Mouse (Mus musculus): ENCODE measurements around the gene Chil1. TPM values are rescaled to one million over a fixed set of nuclear protein-coding genes. Genes with fewer than 3 reads are reported as not detected.

Chil1 gene
- total RNA-seq, 1 experiment = 0.98 TPM

DNA sequence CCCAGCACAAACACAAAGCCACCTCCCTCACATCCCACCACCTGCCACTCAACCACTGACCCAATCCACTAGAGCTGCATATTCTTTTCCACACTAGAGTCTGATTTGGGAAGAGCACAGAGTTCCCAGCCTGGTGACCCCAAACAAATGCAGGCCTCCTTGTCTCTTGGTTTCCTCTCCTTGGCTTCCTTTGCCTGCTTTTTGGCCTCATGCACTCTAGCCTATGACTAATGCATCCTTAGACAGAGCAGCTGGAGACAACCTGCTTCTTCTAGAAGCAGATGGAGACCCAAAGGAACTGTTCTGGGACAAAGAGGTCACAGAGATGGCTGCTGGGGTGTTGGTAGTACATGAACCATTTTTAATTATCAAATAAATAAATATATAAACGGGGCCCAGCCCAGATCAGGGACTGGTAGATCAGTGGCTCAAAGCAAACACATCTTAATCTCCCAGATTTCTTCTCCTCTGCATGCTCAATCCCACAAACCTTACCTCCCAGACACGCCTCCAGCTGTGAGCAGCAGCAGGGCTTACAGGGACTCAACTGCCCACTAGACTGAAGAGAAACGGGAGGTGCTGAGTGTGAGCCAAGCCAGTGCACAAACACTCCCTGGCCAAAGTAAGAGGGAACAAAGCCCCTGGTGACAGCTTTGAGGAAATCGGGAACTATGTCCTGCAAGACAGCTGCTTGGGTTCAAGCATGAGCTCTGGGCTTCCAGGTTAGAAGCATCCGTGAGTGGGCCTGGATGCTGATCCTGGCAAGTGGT, 48.0 kb downstream of the Chil1 start:
- DNase-seq (ENCODE audit: low read depth, low spot score) = no peak
- TF ChIP-seq ZNF384 (IDR thresholded peaks at IDR 0.05; ENCODE audit: low read depth, low read length) = no peak
- no peak for TF ChIP-seq CHD2 (IDR thresholded peaks at IDR 0.05; ENCODE audit: low read depth, low read length)
- no peak for TF ChIP-seq HCFC1 (IDR thresholded peaks at IDR 0.05; ENCODE audit: borderline replicate concordance, insufficient read depth, low read length)
- TF ChIP-seq MAFK (IDR thresholded peaks at IDR 0.05; ENCODE audit: insufficient read depth, low read depth, low read length) = no peak
- TF ChIP-seq ZC3H11A (IDR thresholded peaks at IDR 0.05; ENCODE audit: borderline replicate concordance, low read depth, low read length) = no peak

DNA sequence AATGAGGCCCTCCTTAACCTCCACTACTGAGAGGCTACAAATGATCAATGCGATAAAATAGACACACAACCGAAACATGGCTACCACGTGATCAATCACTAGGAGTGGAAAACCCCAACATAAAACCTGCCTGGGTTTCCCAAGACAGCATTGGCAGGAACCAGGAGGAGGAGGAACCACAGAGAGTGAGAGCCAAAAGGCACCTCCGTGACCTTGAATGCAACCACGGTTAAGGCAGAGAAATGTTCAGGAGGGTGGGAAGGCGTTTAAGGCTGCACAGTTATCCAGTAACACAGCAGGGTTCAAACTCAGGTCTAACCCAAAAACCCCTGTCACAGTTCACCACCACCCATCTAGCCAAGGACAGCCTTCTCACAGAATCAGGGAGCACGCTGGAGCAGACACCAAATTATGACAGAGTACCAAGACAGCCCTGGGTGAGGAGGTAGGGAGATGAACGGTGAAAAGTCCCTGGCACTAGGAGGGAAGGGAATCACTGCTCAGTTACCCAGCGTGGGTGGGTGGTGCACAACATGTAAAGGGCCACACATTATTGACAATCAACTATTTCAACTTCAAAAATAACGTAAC, 48.8 kb downstream of the Chil1 start:
- in situ Hi-C loops (cut with MboI; ENCODE audit: low sequenced_read_pairs in 2 of 2, unreplicated experiment in 2 of 2) = no loop called here

More for the DNA sequence above, 48.0 kb downstream of the Chil1 start:
- Histone ChIP-seq H3K27ac (ENCODE audit: insufficient read depth, low read depth, low read length, poor library complexity, severe bottlenecking) (no peak overlapping the region), H3K9me3 (ENCODE audit: control insufficient read depth, insufficient read depth, low read depth, low read length) (no peaks in the 10 kb centered on the region), H3K4me3 (ENCODE audit: insufficient read depth in 1 of 2, low read depth in 1 of 2, low read length in 2 of 2, poor library complexity in 1 of 2, severe bottlenecking in 1 of 2) (no peak overlapping the region), H3K9ac (ENCODE audit: insufficient read depth, low read depth, low read length, poor library complexity, severe bottlenecking) (no peak overlapping the region), H3K4me1 (ENCODE audit: control insufficient read depth in 2 of 2, insufficient read depth in 2 of 2, low read length in 2 of 2, poor library complexity in 1 of 2) (peaks cover 0 to 3% of the 10 kb centered on the region in 2 experiments; a peak in 1 of 4 replicates), H3K36me3 (ENCODE audit: control insufficient read depth, insufficient read depth, low read length, poor library complexity, severe bottlenecking) (no peaks in the 10 kb centered on the region)
- in situ Hi-C loops (cut with MboI; ENCODE audit: low sequenced_read_pairs in 2 of 2, unreplicated experiment in 2 of 2) = no loop called here

DNA sequence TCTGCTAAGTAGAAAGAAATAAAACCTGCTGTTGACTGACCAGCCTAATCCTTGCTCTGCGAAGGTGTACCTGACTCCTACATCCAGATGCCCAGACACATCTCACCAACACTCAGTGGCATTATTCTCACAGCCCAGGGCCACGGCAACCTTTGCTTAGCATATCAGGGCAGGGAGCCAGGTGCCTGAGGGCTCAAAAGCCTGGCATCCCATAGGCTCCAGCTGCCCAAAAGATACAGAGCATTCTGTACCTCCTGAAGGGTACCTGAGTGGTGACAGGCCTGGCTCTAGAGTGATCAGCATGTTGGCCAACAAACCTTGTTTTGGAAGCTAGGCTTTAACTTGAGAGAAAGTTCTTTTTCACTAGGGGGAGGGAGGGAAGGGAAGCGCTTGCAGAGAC, 49.3 kb downstream of the Chil1 start:
- H3K9ac ChIP-seq (ENCODE audit: insufficient read depth, low read depth, low read length, poor library complexity, severe bottlenecking) = no peak overlapping the region
- in situ Hi-C loops (cut with MboI; ENCODE audit: low sequenced_read_pairs in 2 of 2, unreplicated experiment in 2 of 2) = no loop called here
- TF ChIP-seq MAFK (IDR thresholded peaks at IDR 0.05; ENCODE audit: insufficient read depth, low read depth, low read length) (no peak), HCFC1 (IDR thresholded peaks at IDR 0.05; ENCODE audit: borderline replicate concordance, insufficient read depth, low read length) (no peak), CHD2 (IDR thresholded peaks at IDR 0.05; ENCODE audit: low read depth, low read length) (no peak), ZNF384 (IDR thresholded peaks at IDR 0.05; ENCODE audit: low read depth, low read length) (no peak), ZC3H11A (IDR thresholded peaks at IDR 0.05; ENCODE audit: borderline replicate concordance, low read depth, low read length) (no peak)
- no peak for DNase-seq (ENCODE audit: low read depth, low spot score)
- no peak overlapping the region for H3K4me3 ChIP-seq (ENCODE audit: insufficient read depth in 1 of 2, low read depth in 1 of 2, low read length in 2 of 2, poor library complexity in 1 of 2, severe bottlenecking in 1 of 2)
- no peaks in the 10 kb centered on the region for H3K36me3 ChIP-seq (ENCODE audit: control insufficient read depth, insufficient read depth, low read length, poor library complexity, severe bottlenecking)
- H3K27ac ChIP-seq (ENCODE audit: insufficient read depth, low read depth, low read length, poor library complexity, severe bottlenecking) = no peak overlapping the region
- peaks cover 0 to 3% of the 10 kb centered on the region in 2 experiments; a peak in 1 of 4 replicates for H3K4me1 ChIP-seq (ENCODE audit: control insufficient read depth in 2 of 2, insufficient read depth in 2 of 2, low read length in 2 of 2, poor library complexity in 1 of 2)
- H3K9me3 ChIP-seq (ENCODE audit: control insufficient read depth, insufficient read depth, low read depth, low read length) = no peaks in the 10 kb centered on the region

More for the DNA sequence above, 48.8 kb downstream of the Chil1 start:
- DNase-seq (ENCODE audit: low read depth, low spot score) = no peak
- H3K4me1 ChIP-seq (ENCODE audit: control insufficient read depth in 2 of 2, insufficient read depth in 2 of 2, low read length in 2 of 2, poor library complexity in 1 of 2) = peaks cover 0 to 3% of the 10 kb centered on the region in 2 experiments; a peak in 1 of 4 replicates
- H3K27ac ChIP-seq (ENCODE audit: insufficient read depth, low read depth, low read length, poor library complexity, severe bottlenecking) = no peak overlapping the region
- no peak overlapping the region for H3K9ac ChIP-seq (ENCODE audit: insufficient read depth, low read depth, low read length, poor library complexity, severe bottlenecking)
- no peaks in the 10 kb centered on the region for H3K36me3 ChIP-seq (ENCODE audit: control insufficient read depth, insufficient read depth, low read length, poor library complexity, severe bottlenecking)
- H3K4me3 ChIP-seq (ENCODE audit: insufficient read depth in 1 of 2, low read depth in 1 of 2, low read length in 2 of 2, poor library complexity in 1 of 2, severe bottlenecking in 1 of 2) = no peak overlapping the region
- no peaks in the 10 kb centered on the region for H3K9me3 ChIP-seq (ENCODE audit: control insufficient read depth, insufficient read depth, low read depth, low read length)
- TF ChIP-seq HCFC1 (IDR thresholded peaks at IDR 0.05; ENCODE audit: borderline replicate concordance, insufficient read depth, low read length) (no peak), CHD2 (IDR thresholded peaks at IDR 0.05; ENCODE audit: low read depth, low read length) (no peak), ZC3H11A (IDR thresholded peaks at IDR 0.05; ENCODE audit: borderline replicate concordance, low read depth, low read length) (no peak), MAFK (IDR thresholded peaks at IDR 0.05; ENCODE audit: insufficient read depth, low read depth, low read length) (no peak), ZNF384 (IDR thresholded peaks at IDR 0.05; ENCODE audit: low read depth, low read length) (no peak)

DNA sequence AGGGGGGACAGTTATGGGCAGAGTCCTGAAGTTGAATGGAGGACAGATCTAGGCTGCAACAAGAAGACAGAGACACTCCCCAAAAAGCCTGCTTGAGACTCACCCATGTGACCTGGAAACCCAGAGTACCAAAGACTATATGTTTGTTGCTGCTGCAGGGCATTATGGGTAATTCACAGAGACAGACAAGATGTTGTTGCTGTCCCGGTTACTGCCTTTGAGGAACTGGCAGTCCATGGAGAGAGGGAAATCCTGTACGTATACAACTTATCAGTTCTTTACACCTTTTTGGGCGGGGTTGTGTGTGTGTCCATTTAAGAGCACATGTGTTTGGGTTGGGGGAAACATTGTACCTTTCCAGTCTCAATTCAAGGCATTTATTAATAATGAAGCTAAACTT, 49.7 kb downstream of the Chil1 start:
- Histone ChIP-seq H3K9me3 (ENCODE audit: control insufficient read depth, insufficient read depth, low read depth, low read length) (no peaks in the 10 kb centered on the region), H3K4me1 (ENCODE audit: control insufficient read depth in 2 of 2, insufficient read depth in 2 of 2, low read length in 2 of 2, poor library complexity in 1 of 2) (peaks cover 0 to 3% of the 10 kb centered on the region in 2 experiments; a peak in 1 of 4 replicates), H3K4me3 (ENCODE audit: insufficient read depth in 1 of 2, low read depth in 1 of 2, low read length in 2 of 2, poor library complexity in 1 of 2, severe bottlenecking in 1 of 2) (no peak overlapping the region), H3K9ac (ENCODE audit: insufficient read depth, low read depth, low read length, poor library complexity, severe bottlenecking) (no peak overlapping the region), H3K27ac (ENCODE audit: insufficient read depth, low read depth, low read length, poor library complexity, severe bottlenecking) (no peak overlapping the region), H3K36me3 (ENCODE audit: control insufficient read depth, insufficient read depth, low read length, poor library complexity, severe bottlenecking) (no peaks in the 10 kb centered on the region)
- no peak for DNase-seq (ENCODE audit: low read depth, low spot score)
- in situ Hi-C loops (cut with MboI; ENCODE audit: low sequenced_read_pairs in 2 of 2, unreplicated experiment in 2 of 2) = no loop called here
- no peak for TF ChIP-seq ZC3H11A (IDR thresholded peaks at IDR 0.05; ENCODE audit: borderline replicate concordance, low read depth, low read length)
- TF ChIP-seq CHD2 (IDR thresholded peaks at IDR 0.05; ENCODE audit: low read depth, low read length) = no peak
- TF ChIP-seq ZNF384 (IDR thresholded peaks at IDR 0.05; ENCODE audit: low read depth, low read length) = no peak
- TF ChIP-seq HCFC1 (IDR thresholded peaks at IDR 0.05; ENCODE audit: borderline replicate concordance, insufficient read depth, low read length) = no peak
- TF ChIP-seq MAFK (IDR thresholded peaks at IDR 0.05; ENCODE audit: insufficient read depth, low read depth, low read length) = no peak

Data from ES-E14 (cell line).